Mouse (Mus musculus): ENCODE data around the gene Cfb.
"Not testable (repeated sequence)": the region's sequence is repeated elsewhere in the genome, so short reads cannot be mapped to it uniquely, and the experiment has no call there.

Cfb gene

DNA sequence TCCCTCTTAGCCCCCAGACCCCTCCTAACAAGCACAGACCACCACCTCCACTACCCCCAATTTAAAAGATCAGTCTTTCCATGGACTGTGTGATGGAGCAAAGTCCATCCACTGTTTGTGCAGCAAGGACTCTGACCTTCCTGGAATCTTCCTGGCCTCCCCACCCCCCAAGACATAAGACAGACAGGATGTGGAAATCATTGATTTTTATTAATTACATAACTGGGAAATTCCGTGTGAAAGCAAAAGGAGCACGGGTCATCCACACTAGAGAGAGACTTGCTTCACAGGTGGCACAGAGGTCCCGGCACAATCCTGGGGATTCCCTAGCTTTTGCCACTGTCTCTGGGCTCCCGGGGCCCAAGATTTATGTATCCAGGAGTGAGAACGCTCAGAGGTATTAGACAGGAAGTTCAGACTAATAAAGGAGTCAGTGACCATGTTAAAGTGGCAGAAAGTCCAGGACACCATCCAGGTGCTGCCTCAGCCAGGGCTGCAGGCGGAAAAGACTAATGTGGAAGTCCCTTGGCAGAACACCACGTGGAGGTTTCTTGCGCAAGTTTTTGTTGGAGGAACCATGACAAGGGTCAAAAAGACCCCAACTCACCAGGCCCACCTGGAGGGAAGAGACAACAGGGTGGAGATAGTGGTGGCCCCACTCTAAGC lies at the start of gene Cfb:
Cfb (minus strand) TSS at position 103 of the 666 bp plus-strand sequence.
- no peak for DNase-seq

DNA sequence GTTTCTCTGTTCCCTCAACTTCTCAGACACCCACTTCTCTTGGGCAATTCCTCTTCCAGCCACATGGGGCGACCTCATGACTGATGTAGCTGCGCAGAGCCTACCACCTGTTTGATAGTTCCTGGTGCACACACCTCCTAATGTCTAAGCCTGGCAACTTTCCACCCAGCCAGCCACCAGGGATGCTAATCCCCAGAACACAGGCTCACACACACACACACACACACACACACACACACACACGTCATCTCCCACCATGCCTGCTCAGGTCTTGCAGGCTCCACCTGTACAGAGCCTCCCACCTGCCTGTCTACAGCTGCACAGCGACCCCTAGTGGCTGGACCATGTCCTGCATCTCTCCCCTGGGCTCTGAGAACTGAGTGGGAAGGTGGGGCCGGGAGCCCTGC lies 49.6 kb upstream of the Cfb start:
- peak; percentile 80 for DNase-seq

DNA sequence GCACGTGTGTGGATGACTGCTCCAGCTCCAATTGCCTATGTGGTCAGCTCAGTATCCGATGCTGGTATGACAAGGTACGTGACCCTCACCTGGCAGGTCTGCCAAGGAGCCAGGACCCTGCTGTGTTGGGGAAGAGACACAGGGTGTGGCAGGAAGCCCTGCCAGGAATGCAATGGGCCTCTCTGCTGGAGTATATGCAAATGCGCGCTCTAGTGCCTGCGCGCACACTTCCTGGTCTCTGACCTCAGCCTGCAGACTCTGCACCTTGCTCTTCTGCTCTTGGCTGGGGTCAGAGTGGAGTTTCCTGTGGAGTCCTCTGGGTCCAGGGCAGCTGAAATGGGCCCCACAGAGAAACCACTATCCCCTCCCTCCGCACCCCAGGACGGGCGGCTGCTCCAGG lies 48.7 kb upstream of the Cfb start:
- no peak for DNase-seq

DNA sequence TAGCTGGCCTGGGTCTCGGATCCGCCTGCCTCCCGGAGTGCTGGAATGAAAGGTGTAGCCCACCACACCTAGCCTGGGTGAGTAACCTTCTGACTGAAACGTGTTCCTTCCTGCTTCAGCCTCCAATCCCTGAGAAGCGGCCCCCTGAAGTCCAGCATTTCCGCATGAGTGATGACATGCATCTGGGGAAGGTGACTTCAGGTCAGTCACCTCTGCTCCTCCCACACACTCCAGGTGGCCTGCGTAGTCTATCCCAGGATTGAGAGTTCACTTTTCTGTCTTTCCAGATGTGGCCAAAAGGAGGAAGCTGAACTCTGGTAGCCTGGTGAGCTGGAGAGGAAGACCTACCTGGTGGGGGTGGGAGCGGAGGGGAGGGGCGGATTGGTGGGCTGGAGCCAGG lies 40.6 kb upstream of the Cfb start:
- no peak for DNase-seq

DNA sequence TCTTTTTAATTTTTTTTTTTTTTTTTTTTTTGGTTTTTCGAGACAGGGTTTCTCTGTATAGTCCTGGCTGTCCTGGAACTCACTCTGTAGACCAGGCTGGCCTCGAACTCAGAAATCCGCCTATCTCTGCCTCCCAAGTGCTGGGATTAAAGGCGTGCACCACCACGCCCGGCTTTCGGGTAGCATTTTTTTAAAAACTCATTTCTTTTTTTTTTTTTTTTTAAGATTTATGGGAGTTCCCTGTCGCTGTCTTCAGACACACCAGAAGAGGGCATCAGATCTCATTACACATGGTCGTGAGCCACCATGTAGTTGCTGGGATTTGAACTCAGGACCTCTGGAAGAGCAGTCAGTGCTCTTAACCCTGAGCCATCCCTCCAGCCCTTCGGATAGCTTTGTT lies 39.6 kb upstream of the Cfb start:
- not testable (repeated sequence) for DNase-seq

DNA sequence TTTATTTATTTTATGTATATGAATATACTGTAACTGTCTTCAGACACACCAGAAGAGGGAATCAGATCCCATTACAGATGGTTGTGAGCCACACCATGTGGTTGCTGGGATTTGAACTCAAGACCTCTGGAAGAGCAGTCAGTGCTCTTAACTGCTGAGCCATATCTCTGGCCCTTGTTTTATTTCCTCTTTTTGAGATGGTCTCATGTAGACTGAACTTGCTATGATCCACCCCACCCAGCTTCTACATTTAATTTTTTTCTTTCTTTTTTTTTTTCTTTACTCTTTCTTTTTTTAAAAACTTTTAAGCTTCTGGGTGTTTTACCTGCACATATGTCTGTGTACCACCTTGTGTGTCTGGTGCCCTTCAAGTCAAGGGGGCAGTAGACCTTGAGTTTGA lies 38.5 kb upstream of the Cfb start:
- not testable (repeated sequence) for DNase-seq

DNA sequence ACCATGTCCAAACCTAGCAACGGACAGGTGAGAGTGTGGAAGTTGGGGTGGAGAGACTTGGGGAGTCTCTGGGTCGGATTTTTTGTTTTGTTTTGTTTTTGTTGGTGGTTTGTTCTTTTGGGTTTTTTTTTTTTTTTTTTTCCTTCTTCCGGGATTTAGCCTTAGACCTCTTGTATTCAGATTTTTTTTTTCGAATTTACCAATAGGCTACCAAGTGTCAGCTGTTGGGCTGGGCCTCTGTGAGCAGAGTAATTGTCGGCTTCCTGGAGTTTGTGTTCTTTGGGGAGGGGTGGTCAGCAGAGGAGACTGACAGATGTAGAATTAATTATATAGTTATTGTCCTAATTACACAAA lies 37.5 kb upstream of the Cfb start:
- DNase-seq: no peak

DNA sequence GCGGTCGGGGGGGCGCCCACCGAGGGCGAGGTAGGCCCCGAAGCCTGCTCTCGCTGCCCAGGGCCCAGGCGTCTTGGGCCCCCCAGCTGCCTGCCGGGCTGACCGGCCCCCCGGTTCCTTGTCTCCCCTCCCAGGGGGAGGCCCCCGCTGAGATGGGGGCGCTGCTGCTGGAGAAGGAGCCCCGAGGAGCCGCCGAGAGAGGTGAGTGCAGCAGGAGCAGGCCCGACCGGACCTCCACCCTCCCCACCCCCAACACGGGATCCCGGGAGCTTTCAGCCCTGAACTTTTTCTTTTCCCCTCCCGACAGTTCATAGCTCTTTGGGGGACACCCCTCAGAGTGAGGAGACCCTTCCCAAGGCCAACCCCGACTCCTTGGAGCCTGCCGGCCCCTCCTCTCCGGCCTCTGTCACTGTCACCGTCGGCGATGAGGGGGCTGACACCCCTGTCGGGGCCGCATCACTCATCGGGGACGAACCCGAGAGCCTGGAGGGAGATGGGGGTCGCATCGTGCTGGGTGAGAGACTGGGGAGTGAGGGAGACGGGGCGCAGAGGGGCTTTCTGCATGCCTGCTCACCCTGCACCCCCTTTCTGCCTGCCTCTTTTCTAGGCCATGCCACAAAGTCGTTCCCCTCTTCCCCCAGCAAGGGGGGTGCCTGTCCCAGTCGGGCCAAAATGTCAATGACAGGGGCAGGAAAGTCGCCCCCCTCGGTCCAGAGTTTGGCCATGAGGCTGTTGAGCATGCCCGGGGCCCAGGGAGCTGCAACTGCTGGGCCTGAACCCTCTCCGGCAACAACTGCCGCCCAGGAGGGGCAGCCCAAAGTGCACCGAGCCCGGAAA lies 37.0 kb upstream of the Cfb start:
- peak; percentile 63 for DNase-seq

DNA sequence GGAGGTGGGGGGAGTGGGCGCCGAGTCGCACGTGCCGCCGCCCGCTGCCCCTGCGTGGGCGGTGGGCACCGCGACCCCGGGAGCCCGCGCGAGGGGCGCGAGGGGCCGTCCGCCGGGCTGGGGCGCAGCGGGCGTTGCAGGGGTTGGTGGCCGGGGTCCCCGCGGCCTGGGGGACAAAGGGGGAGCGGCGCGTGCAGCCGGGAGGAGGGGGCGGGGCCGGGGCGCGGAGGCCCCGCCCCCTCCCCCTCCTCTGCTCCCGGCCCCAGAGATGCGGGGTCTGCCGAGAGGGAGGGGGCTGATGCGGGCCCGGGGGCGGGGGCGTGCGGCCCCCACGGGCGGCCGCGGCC lies 36.4 kb upstream of the Cfb start:
- no peak for DNase-seq

DNA sequence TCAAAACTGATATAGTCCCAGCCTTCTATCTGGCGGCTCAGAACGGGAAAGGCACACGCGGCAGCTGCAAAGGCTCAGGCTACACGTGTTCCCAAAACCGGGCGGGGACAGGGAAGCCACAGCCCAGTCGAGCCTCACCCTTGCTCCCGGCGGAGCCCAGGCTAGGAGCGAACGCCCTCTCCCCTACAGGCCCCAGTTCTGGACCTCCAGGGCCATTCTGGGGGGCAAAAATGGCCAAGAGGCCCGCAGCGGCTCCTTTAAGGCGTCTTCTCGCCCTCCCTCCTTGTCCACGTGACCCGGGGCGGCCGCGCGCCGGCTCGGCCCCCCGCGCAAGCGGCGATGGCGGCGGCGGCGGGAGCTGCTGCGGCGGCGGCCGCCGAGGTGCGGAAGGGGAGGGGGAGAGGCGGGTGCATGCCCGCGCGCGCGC lies 35.9 kb upstream of the Cfb start, which contains the start of the genes C2 and Ehmt2:
C2 (minus strand) TSS at position 106 of the 427 bp plus-strand sequence.
Ehmt2 (plus strand) TSS at position 310 of the 427 bp plus-strand sequence.
- peak; percentile 80 for DNase-seq

DNA sequence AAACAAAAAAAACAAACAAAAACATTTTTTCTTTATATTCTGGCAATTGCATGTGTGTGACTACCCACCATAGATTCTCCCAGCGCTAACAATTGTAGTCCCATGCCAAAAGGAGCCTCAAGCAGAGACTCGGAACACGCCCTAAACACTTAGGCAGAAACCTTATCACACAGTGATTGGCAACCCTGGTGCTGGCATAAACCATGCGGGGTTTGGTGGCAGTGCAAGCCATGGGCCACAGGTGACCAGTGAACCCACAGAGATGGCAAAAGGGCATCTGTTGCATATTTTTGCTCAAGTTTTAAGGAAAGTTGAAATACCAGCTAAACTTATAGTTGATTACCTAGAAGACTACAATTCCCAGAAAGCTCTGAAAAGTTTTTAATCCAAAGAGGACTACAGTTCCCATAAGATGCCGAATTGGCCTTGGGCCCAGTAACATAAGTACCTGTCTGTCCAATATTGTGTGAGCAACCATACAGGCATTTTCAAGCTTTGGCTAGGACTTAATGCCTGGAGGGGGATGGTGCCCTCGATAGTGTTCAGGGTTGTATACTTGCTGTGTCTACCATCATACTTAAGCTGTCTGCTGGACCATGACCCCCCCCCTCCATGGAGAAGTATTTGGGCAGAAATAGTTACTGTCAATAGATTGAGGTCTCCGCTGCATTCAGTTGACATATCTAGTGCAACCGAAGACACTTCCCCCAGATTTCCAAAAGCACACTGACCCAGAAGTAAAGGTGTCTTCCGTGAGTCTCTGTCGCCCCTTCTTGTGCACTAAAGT lies 35.2 kb upstream of the Cfb start:
- DNase-seq: peak; percentile 78

DNA sequence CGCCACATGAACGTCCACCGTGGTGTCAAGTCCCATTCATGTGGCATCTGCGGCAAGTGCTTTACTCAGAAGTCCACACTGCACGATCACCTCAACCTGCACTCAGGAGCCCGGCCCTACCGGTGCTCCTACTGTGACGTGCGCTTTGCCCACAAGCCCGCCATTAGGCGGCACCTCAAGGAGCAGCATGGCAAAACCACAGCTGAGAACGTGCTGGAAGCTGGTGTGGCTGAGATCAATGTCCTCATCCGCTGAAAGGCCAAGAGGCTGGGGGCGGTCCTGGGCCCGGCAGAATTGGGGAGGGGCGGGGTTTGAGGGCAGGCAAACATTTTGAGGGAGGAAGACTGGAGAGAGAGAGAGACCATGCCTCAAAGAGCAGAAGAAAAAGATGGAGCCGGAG lies 34.0 kb upstream of the Cfb start:
- peak; percentile 53 for DNase-seq

DNA sequence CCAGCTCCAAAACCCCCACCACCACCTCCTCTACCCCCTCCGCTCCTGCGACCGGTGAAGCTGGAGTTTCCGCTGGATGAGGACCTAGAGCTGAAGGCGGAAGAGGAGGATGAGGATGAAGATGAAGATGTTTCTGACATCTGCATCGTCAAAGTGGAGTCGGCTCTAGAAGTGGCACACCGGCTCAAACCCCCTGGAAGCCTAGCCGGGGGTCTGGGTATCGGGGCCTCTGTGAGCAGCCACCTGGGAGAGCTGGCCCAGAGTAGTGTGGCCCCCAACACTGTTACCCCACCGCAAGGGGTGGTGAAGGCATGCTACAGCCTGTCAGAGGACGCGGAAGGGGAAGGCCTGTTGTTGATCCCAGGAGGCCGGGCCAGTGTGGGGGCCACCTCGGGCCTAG lies 33.4 kb upstream of the Cfb start:
- no peak for DNase-seq

DNA sequence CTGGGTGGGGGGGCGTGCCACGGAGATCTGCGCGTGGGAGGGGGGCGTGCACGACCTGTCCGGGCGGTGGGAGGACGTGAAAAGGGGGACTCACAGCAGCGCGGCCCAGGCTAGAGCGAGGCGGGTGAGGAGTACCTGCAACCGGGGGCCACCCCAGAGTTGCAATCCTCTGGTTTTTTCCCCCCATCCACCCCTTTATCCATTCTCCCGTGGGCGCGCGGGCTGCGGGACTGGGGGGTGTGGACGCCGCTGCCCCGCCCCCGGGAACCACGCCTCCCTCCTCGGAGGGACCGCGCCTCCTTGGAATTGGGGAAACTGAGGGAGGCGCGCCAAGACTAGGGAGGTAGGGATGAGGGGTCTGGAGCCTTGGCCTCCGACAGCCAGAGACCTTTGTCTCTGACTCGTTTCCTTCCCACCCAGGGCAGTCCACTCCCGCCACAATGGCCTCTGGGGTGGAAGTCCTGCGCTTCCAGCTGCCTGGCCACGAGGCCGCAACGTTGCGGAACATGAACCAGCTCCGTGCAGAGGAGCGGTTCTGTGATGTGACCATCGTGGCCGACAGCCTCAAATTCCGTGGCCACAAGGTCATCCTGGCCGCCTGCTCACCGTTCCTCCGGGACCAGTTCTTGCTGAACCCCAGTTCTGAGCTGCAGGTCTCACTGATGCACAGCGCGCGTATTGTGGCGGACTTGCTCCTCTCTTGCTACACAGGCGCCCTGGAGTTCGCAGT lies 32.6 kb upstream of the Cfb start:
- DNase-seq: peak; percentile 76

DNA sequence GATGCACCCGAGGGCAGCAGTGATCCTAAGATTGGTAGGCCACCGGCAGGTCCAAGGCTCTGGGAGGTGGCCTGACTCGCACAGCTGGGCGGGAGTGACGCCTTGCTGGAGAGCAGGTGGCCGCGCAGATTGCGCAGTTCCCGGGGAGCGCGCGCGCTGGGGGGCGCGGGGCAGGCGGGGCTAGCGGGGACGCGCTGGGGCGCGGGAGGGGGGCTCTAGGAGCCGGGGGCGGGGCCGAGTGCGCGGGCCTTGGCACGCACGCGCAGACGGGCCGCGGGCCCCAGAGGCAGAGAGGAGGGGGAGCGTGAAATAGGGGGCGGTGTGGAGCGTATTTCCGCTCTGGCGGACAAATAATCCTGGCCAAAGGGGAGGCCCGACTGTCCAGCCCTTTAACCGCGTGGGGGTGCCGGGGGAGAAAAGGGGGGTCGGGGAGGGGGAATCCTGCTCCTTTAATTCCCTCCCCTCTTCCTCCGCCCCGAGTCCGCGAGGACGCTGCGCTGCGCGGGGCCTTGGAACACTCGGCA lies 31.8 kb upstream of the Cfb start:
- peak; percentile 93 for DNase-seq

DNA sequence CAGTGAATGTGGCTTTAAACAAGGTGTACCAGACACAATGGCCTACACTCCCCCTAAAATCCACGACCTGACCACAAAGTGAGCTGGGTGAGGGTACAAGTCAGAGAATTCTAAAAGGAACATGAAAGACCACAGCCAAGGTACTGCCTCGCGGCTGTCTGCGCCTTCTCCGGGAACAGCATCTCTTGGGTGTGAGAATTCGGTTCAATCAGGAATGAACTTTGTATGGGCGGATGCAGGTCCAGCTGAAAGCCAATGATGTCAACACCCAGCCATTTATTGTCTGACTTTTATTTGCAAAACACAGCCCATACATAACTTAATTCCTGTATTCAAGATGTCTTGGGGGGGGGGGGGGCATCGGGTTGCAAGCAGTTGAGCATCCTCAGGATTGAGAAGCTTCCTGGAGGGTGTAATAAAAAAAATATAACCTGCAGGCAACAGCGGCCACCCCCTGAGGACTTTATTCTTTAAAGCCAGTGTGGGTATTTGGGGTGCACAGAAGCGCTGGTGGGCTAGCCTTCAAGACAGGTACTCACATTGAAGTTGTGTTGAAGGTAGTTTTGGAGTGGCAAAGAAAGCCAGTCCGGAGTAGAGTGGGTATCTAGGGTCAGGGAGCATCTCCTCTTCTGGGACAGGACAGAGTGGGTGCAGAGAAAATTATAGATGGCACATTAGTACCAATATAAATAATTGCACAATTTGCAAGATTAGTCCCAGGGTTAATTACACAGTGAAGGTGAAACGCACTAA lies 30.9 kb upstream of the Cfb start:
- DNase-seq: peak; percentile 62

DNA sequence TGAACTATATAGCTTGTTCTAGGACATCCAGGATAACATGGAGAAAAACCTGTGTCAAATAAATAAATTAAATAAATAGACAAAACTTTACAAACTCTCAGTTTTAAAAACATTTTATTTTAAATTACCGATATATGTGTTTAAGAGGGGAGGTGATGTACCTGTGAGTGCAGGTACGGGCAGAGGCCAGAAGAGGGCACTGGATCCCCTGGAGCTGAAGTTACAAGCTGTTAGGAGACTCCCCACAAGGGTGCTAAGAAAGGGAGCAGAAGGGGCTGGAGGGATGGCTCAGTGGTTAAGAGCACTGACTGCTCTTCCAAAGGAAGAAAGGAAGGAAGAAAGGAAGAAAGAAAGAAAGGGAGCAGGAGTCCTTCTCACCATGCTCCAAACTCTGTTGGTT lies 29.1 kb upstream of the Cfb start:
- no peak for DNase-seq

DNA sequence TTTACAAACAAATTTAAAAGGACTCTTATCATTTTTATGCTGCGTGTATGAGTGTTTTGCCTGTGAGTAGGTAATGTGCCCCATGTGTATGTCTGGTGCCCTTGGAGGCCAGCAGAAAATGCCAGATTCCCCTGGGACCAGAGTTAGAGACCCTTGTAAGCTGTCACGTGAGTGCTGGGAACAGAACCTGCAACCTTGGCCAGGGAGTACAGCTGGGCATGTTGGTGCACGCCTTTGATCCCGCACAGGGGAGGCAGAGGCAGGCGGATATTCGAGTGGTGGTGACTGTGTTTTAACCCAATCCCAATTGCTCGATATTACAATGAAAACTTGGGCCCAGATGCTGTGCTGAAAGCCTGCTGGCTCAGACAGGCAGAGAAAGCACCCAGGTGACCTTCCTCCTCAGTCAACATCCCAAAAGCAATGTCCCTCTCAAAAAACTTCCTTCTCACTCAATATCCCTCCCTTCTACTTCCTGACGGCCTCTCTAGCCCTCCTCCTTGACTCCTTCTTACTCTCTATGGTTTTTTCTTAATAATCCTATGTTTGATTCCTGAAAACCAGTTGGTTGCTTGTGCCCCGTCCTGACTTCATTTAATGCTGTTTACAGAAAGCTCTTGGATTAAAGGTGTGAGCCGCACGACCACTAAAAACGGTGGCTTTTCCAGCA lies 27.9 kb upstream of the Cfb start:
- DNase-seq: no peak

DNA sequence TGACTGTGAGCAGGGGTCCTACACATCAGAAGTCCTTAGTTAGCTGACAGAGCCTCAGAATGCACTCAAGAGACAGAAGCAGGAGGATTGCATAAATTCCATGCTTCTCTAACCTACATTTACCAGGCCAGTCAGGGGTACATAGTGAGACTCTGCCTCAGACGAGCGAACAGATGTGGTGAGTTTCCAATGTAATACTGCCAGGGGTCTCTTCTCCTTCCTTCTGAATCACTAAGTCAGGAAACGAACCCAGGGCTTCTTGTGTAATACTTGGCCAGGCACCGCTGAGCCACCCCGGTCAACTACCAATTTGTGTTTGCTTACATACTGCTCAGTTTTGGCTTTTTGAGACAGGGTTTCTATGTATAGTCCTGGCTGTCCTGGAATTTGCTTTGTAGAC lies 25.6 kb upstream of the Cfb start:
- DNase-seq: no peak

DNA sequence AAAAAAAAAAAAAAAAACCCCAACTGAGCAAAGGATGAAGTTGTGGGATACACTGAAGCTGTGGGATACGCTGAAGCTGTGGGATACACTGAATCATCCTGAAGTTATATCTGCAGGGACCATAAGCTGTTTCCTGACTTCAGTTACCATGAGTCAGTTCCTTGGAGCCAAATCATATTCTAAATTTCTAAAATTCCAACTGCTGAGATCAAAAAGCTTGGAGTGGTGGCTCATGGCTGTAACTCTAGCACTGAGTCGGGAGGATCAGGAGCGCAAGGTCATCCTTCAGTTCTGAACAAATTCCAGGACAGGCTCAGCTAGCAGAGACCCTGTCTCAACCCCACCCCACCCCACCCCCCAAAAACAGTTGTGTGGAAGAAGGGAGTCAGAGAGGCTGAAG lies 23.3 kb upstream of the Cfb start:
- DNase-seq: no peak

DNA sequence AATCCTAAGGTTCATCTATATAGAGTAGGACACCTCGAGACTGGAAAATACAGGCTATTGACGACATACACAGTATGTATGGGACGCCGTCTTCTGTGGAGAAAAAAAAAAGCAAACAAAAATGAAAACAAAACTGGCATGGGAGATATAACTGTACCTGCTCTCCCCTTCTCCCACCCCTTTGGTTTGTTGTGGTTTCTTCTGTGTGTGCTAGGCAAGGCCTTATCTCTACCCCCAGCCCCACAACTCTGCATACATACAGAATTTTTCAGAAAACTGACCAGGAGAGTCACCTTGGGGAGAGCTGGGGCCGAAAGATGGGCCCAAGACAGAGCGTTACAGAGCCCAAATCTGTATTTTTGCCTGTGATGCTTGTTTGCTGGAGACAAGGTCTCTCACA lies 22.4 kb upstream of the Cfb start:
- DNase-seq: no peak
